Mouse (Mus musculus) ES-E14 (cell line): ENCODE results near the gene Tnik. TPM values are rescaled to one million over a fixed set of nuclear protein-coding genes. Genes with fewer than 3 reads are reported as not detected.

Source experiments
- DNase-seq: peaks from one replicate; pipeline ENCODE4 v3.0.0-alpha.2; 2013; ENCODE audit warnings: low read depth, low spot score
- H3K27ac ChIP-seq: 2 replicates; pipeline ENCODE4 v1.5.1; 2012; ENCODE audit warnings: low read depth, mild to moderate bottlenecking, low read length, moderate library complexity, mixed read lengths; ENCODE audit not compliant: poor library complexity, insufficient read depth, severe bottlenecking
- H3K36me3 ChIP-seq: 2 replicates; pipeline ENCODE4 v1.6.1; 2012; ENCODE audit warnings: mild to moderate bottlenecking, low read length, moderate library complexity, mixed read lengths; ENCODE audit not compliant: control insufficient read depth, poor library complexity, insufficient read depth, severe bottlenecking
- H3K4me1 ChIP-seq, 2 experiments: fragments of 150-350 bp in 1 of 2; sonication (generic) in 1 of 2; 2 replicates each; pipeline ENCODE4 v1.6.1; 2012; ENCODE audit warnings: low read length in 2 of 2, mild to moderate bottlenecking in 1 of 2, mixed read lengths in 1 of 2; ENCODE audit not compliant: control insufficient read depth in 2 of 2, insufficient read depth in 2 of 2, poor library complexity in 1 of 2
- H3K4me3 ChIP-seq, 2 experiments: fragments of 150-350 bp in 1 of 2; sonication (generic) in 1 of 2; 2 replicates each; pipeline ENCODE4 v1.5.1; 2012; ENCODE audit warnings: low read length in 2 of 2, low read depth in 1 of 2, mild to moderate bottlenecking in 1 of 2, mixed read lengths in 1 of 2; ENCODE audit not compliant: insufficient read depth in 1 of 2, poor library complexity in 1 of 2, severe bottlenecking in 1 of 2
- H3K9ac ChIP-seq: 2 replicates; pipeline ENCODE4 v1.6.1; 2012; ENCODE audit warnings: low read depth, mild to moderate bottlenecking, low read length, mixed read lengths; ENCODE audit not compliant: poor library complexity, insufficient read depth, severe bottlenecking
- H3K9me3 ChIP-seq: fragments of 150-350 bp; sonication (generic); 2 replicates; pipeline ENCODE4 v1.6.1; 2012; ENCODE audit warnings: low read depth, mild to moderate bottlenecking, low read length; ENCODE audit not compliant: control insufficient read depth, insufficient read depth
- CHD2 ChIP-seq: IDR thresholded peaks from 2 replicates; pipeline ENCODE4 v1.6.1; 2014; ENCODE audit warnings: mild to moderate bottlenecking, low read depth, low read length, inconsistent platforms
- HCFC1 ChIP-seq: IDR thresholded peaks from 2 replicates; pipeline ENCODE4 v1.6.1; 2012; ENCODE audit warnings: low read length, inconsistent platforms, borderline replicate concordance; ENCODE audit not compliant: insufficient read depth
- MAFK ChIP-seq: IDR thresholded peaks from 2 replicates; pipeline ENCODE4 v1.6.1; 2014; ENCODE audit warnings: mild to moderate bottlenecking, low read depth, low read length, inconsistent platforms; ENCODE audit not compliant: insufficient read depth
- ZC3H11A ChIP-seq: IDR thresholded peaks from 2 replicates; pipeline ENCODE4 v1.6.1; 2012; ENCODE audit warnings: low read depth, mild to moderate bottlenecking, inconsistent platforms, low read length, borderline replicate concordance
- ZNF384 ChIP-seq: IDR thresholded peaks from 2 replicates; pipeline ENCODE4 v1.6.1; 2012; ENCODE audit warnings: low read depth, low read length, inconsistent platforms
- in situ Hi-C, 2 experiments: fragments of 600-800 bp; cut with MboI; formaldehyde crosslinking; loops; one replicate each; pipeline ENCODE4 v1.15.1; 2025; ENCODE audit warnings: low sequenced_read_pairs in 2 of 2, inconsistent platforms in 1 of 2; ENCODE audit not compliant: unreplicated experiment in 2 of 2
- total RNA-seq: library from RNA; depleted of rRNA; stranded (reverse); fragments of 300-350 nt; gene quantifications from 2 replicates; pipeline ENCODE4 v1.2.3, GENCODE M21; 2012

Tnik gene
- total RNA-seq, 1 experiment: 2.6 TPM

- Histone ChIP-seq H3K27ac (no peak overlapping the region), H3K9ac (no peak overlapping the region), H3K9me3 (no peaks in the 10 kb centered on the region), H3K4me1 (no peaks in the 10 kb centered on the region), H3K4me3 (no peak overlapping the region), H3K36me3 (no peaks in the 10 kb centered on the region)
- DNase-seq: no peak
- in situ Hi-C loops: no loop called here
- TF ChIP-seq CHD2: no peak
- no peak for TF ChIP-seq HCFC1
- no peak for TF ChIP-seq MAFK
- no peak for TF ChIP-seq ZNF384
- no peak for TF ChIP-seq ZC3H11A
Observed at GRCm38 (mm10) chr3:28523541-28524165, 260.6 kb downstream of the Tnik start.

- Histone ChIP-seq H3K9ac (no peak overlapping the region), H3K36me3 (no peaks in the 10 kb centered on the region), H3K9me3 (no peaks in the 10 kb centered on the region), H3K27ac (no peak overlapping the region), H3K4me1 (no peaks in the 10 kb centered on the region), H3K4me3 (no peak overlapping the region)
- TF ChIP-seq ZNF384 (no peak), HCFC1 (no peak), ZC3H11A (no peak), MAFK (no peak), CHD2 (no peak)
- DNase-seq: no peak
- in situ Hi-C loops: no loop called here
Observed at GRCm38 (mm10) chr3:28524562-28524961, 261.5 kb downstream of the Tnik start.

GRCm38 (mm10) chr3:28526671-28527070 lies 263.7 kb downstream of the Tnik start:
- no peak for TF ChIP-seq HCFC1
- TF ChIP-seq ZNF384: no peak
- TF ChIP-seq CHD2: no peak
- no peak for TF ChIP-seq MAFK
- no peak for TF ChIP-seq ZC3H11A
- H3K9me3 ChIP-seq: no peaks in the 10 kb centered on the region
- no peak overlapping the region for H3K4me3 ChIP-seq
- peaks cover 0 to 6% of the 10 kb centered on the region in 2 experiments; a peak in 1 of 4 replicates for H3K4me1 ChIP-seq
- in situ Hi-C loops: loop anchor here (25.0 kb wide), 1 partner anchor 364 kb away; no protein-coding TSS in a partner anchor
- no peak for DNase-seq
- no peaks in the 10 kb centered on the region for H3K36me3 ChIP-seq
- no peak overlapping the region for H3K9ac ChIP-seq
- H3K27ac ChIP-seq: no peak overlapping the region

- peaks cover 0 to 6% of the 10 kb centered on the region in 2 experiments; a peak in 1 of 4 replicates for H3K4me1 ChIP-seq
- no peak overlapping the region for H3K9ac ChIP-seq
- no peak overlapping the region for H3K4me3 ChIP-seq
- no peak for DNase-seq
- in situ Hi-C loops: loop anchor here (25.0 kb wide), 1 partner anchor 365 kb away; no protein-coding TSS in a partner anchor
- no peak for TF ChIP-seq ZNF384
- no peak for TF ChIP-seq MAFK
- no peak for TF ChIP-seq ZC3H11A
- TF ChIP-seq CHD2: no peak
- TF ChIP-seq HCFC1: no peak
- no peaks in the 10 kb centered on the region for H3K36me3 ChIP-seq
- H3K27ac ChIP-seq: no peak overlapping the region
- H3K9me3 ChIP-seq: no peaks in the 10 kb centered on the region
Observed at GRCm38 (mm10) chr3:28527231-28527630, 264.2 kb downstream of the Tnik start.

GRCm38 (mm10) chr3:28529548-28529947 lies 266.5 kb downstream of the Tnik start:
- in situ Hi-C loops: loop anchor here (25.0 kb wide), 1 partner anchor 367 kb away; no protein-coding TSS in a partner anchor
- Histone ChIP-seq H3K4me3 (no peak overlapping the region), H3K9ac (no peak overlapping the region), H3K27ac (no peak overlapping the region), H3K4me1 (peaks cover 0 to 6% of the 10 kb centered on the region in 2 experiments; a peak in 1 of 4 replicates), H3K36me3 (no peaks in the 10 kb centered on the region), H3K9me3 (no peaks in the 10 kb centered on the region)
- no peak for TF ChIP-seq MAFK
- no peak for DNase-seq
